Mouse (Mus musculus) intestine, embryonic 16.5 days (tissue): ENCODE measurements around the gene Rrp1b. TPM values are rescaled to one million over a fixed set of nuclear protein-coding genes. Genes with fewer than 3 reads are reported as not detected.
"Not testable (repeated sequence)": the region's sequence is repeated elsewhere in the genome, so short reads cannot be mapped to it uniquely, and the experiment has no call there.

Experiments used
- ATAC-seq: fragments of 200-750 bp; cut with Nextera tagmentation; 2 replicates; pipeline ENCODE4 v1.8.0; 2017; ENCODE audit warnings: moderate TSS enrichment, moderate library complexity
- H3K27ac ChIP-seq: fragments of 300-500 bp; sonication (generic); 2 replicates; pipeline ENCODE4 v1.5.1; 2014; ENCODE audit warnings: mild to moderate bottlenecking, low read length
- H3K27me3 ChIP-seq: fragments of 300-500 bp; sonication (generic); replicated peaks from 2 replicates; pipeline ENCODE4 v1.6.1; 2014; ENCODE audit warnings: low read length, control low read depth, mixed read lengths; ENCODE audit not compliant: control insufficient read depth, insufficient read depth
- H3K36me3 ChIP-seq: fragments of 300-500 bp; sonication (generic); 2 replicates; pipeline ENCODE4 v1.6.1; 2014; ENCODE audit warnings: low read length, control low read depth; ENCODE audit not compliant: control insufficient read depth, insufficient read depth
- H3K4me1 ChIP-seq: fragments of 300-500 bp; sonication (generic); 2 replicates; pipeline ENCODE4 v1.6.1; 2014; ENCODE audit warnings: low read length, control low read depth, mixed read lengths; ENCODE audit not compliant: control insufficient read depth, insufficient read depth
- H3K4me2 ChIP-seq: fragments of 300-500 bp; sonication (generic); 2 replicates; pipeline ENCODE4 v1.6.1; 2014; ENCODE audit warnings: low read depth, low read length, control low read depth
- H3K4me3 ChIP-seq: fragments of 300-500 bp; sonication (generic); 2 replicates; pipeline ENCODE4 v1.5.1; 2014; ENCODE audit warnings: mild to moderate bottlenecking, low read length
- H3K9ac ChIP-seq: fragments of 300-500 bp; sonication (generic); 2 replicates; pipeline ENCODE4 v1.6.1; 2014; ENCODE audit warnings: low read depth, low read length
- H3K9me3 ChIP-seq: fragments of 300-500 bp; sonication (generic); 2 replicates; pipeline ENCODE4 v1.6.1; 2016; ENCODE audit warnings: low read length, control low read depth; ENCODE audit not compliant: control insufficient read depth
- WGBS: fragments of 180-500 bp; shearing (Covaris S2); extraction: QIAGEN DNeasy Blood & Tissue Kit; methylation state at CpG from one replicate; pipeline ENCODE4 v1.1.7; 2014; 5-methylcytosine and 5-hydroxymethylcytosine counted together
- polyA plus RNA-seq: library from polyadenylated mRNA; unstranded; fragments of >200 nt; fragmentation: Nextera tagmentation; extraction: Ambion mirVana; gene quantifications from 2 replicates; pipeline ENCODE4 v1.2.1, GENCODE M21; 2015

The Rrp1b gene
- polyA plus RNA-seq, 1 experiment from 2014 or later: 49.5 TPM

GRCm38 (mm10) chr17:32049914-32050313 is 14.0 kb downstream of the Rrp1b start:
- Histone ChIP-seq H3K4me1 (no peaks in the 10 kb centered on the region), H3K9me3 (no peaks in the 10 kb centered on the region), H3K27ac (no peak overlapping the region), H3K36me3 (no peaks in the 10 kb centered on the region; the same call in 1 of the 2 replicates), H3K27me3 (no peaks in the 10 kb centered on the region), H3K4me3 (no peak overlapping the region), H3K9ac (no peak overlapping the region), H3K4me2 (no peak overlapping the region)
- 72% methylated on average over 4 of the region's 4 CpGs for whole genome bisulfite sequencing
- ATAC-seq: no peak

- Histone ChIP-seq H3K4me2 (no peak overlapping the region), H3K4me3 (no peak overlapping the region), H3K9me3 (no peaks in the 10 kb centered on the region), H3K27ac (no peak overlapping the region), H3K9ac (no peak overlapping the region), H3K4me1 (no peaks in the 10 kb centered on the region), H3K36me3 (peaks cover 4% of the 10 kb centered on the region), H3K27me3 (no peaks in the 10 kb centered on the region)
- 88% methylated on average over 6 of the region's 6 CpGs for WGBS
- ATAC-seq: no peak
Measured at GRCm38 (mm10) chr17:32050609-32051008, 14.7 kb downstream of the Rrp1b start.

GRCm38 (mm10) chr17:32052237-32053080 is 16.6 kb downstream of the Rrp1b start:
- no peaks in the 10 kb centered on the region for H3K27me3 ChIP-seq
- no peak overlapping the region for H3K4me2 ChIP-seq
- no peak for ATAC-seq
- H3K36me3 ChIP-seq: peaks cover 11% of the 10 kb centered on the region
- H3K9ac ChIP-seq: no peak overlapping the region
- H3K27ac ChIP-seq: no peak overlapping the region
- no peaks in the 10 kb centered on the region for H3K4me1 ChIP-seq
- WGBS: 76% methylated on average over 5 of the region's 5 CpGs
- no peak overlapping the region for H3K4me3 ChIP-seq
- H3K9me3 ChIP-seq: no peaks in the 10 kb centered on the region

- Histone ChIP-seq H3K27ac (no peak overlapping the region), H3K4me2 (no peak overlapping the region), H3K9me3 (no peaks in the 10 kb centered on the region), H3K36me3 (peaks cover 14% of the 10 kb centered on the region), H3K9ac (no peak overlapping the region), H3K4me3 (no peak overlapping the region), H3K4me1 (no peaks in the 10 kb centered on the region), H3K27me3 (no peaks in the 10 kb centered on the region)
- 88% methylated on average over 5 of the region's 5 CpGs for WGBS
- no peak for ATAC-seq
Measured at GRCm38 (mm10) chr17:32053677-32054076, 17.8 kb downstream of the Rrp1b start.

- H3K9me3 ChIP-seq: no peaks in the 10 kb centered on the region
- no peak for ATAC-seq
- H3K4me2 ChIP-seq: no peak overlapping the region
- H3K4me1 ChIP-seq: no peaks in the 10 kb centered on the region
- H3K27ac ChIP-seq: no peak overlapping the region
- no peak overlapping the region for H3K9ac ChIP-seq
- H3K27me3 ChIP-seq: no peaks in the 10 kb centered on the region
- H3K4me3 ChIP-seq: no peak overlapping the region
- 92% methylated on average over 2 of the region's 2 CpGs for WGBS
- H3K36me3 ChIP-seq: peaks cover 22% of the 10 kb centered on the region
Measured at GRCm38 (mm10) chr17:32057843-32058242, 21.9 kb downstream of the Rrp1b start.

GRCm38 (mm10) chr17:32059084-32059483 is 23.2 kb downstream of the Rrp1b start:
- Histone ChIP-seq H3K4me1 (no peaks in the 10 kb centered on the region), H3K9ac (no peak overlapping the region), H3K36me3 (peaks cover 22% of the 10 kb centered on the region), H3K27me3 (no peaks in the 10 kb centered on the region), H3K27ac (no peak overlapping the region), H3K4me3 (no peak overlapping the region), H3K9me3 (no peaks in the 10 kb centered on the region), H3K4me2 (no peak overlapping the region)
- WGBS: 93% methylated on average over 2 of the region's 2 CpGs
- no peak for ATAC-seq

GRCm38 (mm10) chr17:32061219-32061618 is 25.3 kb downstream of the Rrp1b start:
- Histone ChIP-seq H3K36me3 (peaks cover 17% of the 10 kb centered on the region), H3K9ac (no peak overlapping the region), H3K4me3 (no peak overlapping the region), H3K4me2 (no peak overlapping the region), H3K27me3 (no peaks in the 10 kb centered on the region), H3K27ac (no peak overlapping the region), H3K4me1 (no peaks in the 10 kb centered on the region), H3K9me3 (no peaks in the 10 kb centered on the region)
- ATAC-seq: no peak
- 95% methylated on average over 14 of the region's 14 CpGs for whole genome bisulfite sequencing

GRCm38 (mm10) chr17:32063654-32064053 is 27.8 kb downstream of the Rrp1b start:
- ATAC-seq: no peak
- H3K36me3 ChIP-seq: peaks cover 9% of the 10 kb centered on the region
- no peak overlapping the region for H3K9ac ChIP-seq
- WGBS: 73% methylated on average over 2 of the region's 2 CpGs
- no peak overlapping the region for H3K4me3 ChIP-seq
- no peak overlapping the region for H3K4me2 ChIP-seq
- no peaks in the 10 kb centered on the region for H3K27me3 ChIP-seq
- H3K4me1 ChIP-seq: no peaks in the 10 kb centered on the region
- H3K27ac ChIP-seq: no peak overlapping the region
- H3K9me3 ChIP-seq: no peaks in the 10 kb centered on the region

GRCm38 (mm10) chr17:32064762-32065161 is 28.9 kb downstream of the Rrp1b start:
- H3K27me3 ChIP-seq, H3K9ac ChIP-seq, H3K4me2 ChIP-seq, ATAC-seq, H3K27ac ChIP-seq, H3K36me3 ChIP-seq, H3K4me3 ChIP-seq, H3K9me3 ChIP-seq, H3K4me1 ChIP-seq: not testable (repeated sequence)
- WGBS: 67% methylated on average over 8 of the region's 8 CpGs

- 61% methylated on average over 9 of the region's 9 CpGs for WGBS
- no peak for ATAC-seq
- Histone ChIP-seq H3K36me3 (no peaks in the 10 kb centered on the region), H3K27me3 (no peaks in the 10 kb centered on the region), H3K4me1 (no peaks in the 10 kb centered on the region), H3K4me3 (no peak overlapping the region), H3K9ac (no peak overlapping the region), H3K4me2 (no peak overlapping the region), H3K27ac (no peak overlapping the region), H3K9me3 (peaks cover 7% of the 10 kb centered on the region; the same call in 1 of the 2 replicates)
Measured at GRCm38 (mm10) chr17:32067541-32067940, 31.6 kb downstream of the Rrp1b start.
